Mouse (Mus musculus): ENCODE results near the gene Dnah1.

Dnah1 gene

GRCm38 (mm10) chr14:31323849-31324792, at the start of gene Dnah1:
Dnah1 (minus strand) TSS chr14:31323896.
- ATAC-seq (ENCODE audit: insufficient number of reproducible peaks, low FRiP score, low TSS enrichment) = no peak

- ATAC-seq (ENCODE audit: insufficient number of reproducible peaks, low FRiP score, low TSS enrichment) = no peak
These were observed 45.7 kb upstream of the Dnah1 start for GRCm38 (mm10) chr14:31369377-31369776.

DNA sequence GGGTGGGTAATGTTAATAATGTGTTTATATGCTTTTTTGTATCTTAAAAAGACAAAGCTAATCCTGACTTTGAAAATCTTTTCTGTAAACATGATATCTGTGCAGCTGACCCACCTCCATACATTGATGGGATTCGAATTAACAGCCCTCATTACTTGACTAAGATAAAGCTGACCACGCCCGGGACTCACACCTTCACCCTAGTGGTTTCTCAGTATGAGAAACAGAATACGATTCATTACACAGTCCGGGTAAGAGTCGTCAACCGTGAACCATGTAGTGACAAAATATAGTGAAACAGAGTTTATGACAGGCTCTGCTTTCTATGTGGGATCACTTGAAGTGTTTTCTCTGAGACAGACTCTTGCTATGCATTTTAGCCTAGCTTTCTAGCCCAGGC, 44.3 kb upstream of the Dnah1 start:
- ATAC-seq (ENCODE audit: insufficient number of reproducible peaks, low FRiP score, low TSS enrichment) = no peak

DNA sequence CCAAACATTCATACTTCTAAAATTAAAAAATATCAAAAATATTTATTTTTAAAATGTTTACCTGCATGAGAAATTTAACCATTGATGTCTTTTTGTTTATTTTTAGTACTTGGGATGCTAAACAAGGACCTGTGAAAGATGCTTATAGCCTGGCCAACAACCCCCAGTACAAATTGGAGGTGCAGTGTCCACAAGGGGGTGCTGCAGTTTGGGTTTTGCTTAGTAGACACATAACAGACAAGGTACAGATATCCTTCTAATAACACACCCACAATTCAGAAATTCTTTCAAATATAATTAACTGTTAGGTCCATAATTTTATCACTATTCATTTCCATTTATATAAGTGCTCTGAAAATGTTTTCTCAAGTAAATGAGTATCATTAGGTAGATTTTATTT, 41.7 kb upstream of the Dnah1 start:
- ATAC-seq (ENCODE audit: insufficient number of reproducible peaks, low FRiP score, low TSS enrichment) = no peak

- ATAC-seq (ENCODE audit: insufficient number of reproducible peaks, low FRiP score, low TSS enrichment) = no peak
These were observed 40.9 kb upstream of the Dnah1 start for GRCm38 (mm10) chr14:31364589-31364988.

- no peak for ATAC-seq (ENCODE audit: insufficient number of reproducible peaks, low FRiP score, low TSS enrichment)
These were observed 38.5 kb upstream of the Dnah1 start for GRCm38 (mm10) chr14:31362236-31362635.

DNA sequence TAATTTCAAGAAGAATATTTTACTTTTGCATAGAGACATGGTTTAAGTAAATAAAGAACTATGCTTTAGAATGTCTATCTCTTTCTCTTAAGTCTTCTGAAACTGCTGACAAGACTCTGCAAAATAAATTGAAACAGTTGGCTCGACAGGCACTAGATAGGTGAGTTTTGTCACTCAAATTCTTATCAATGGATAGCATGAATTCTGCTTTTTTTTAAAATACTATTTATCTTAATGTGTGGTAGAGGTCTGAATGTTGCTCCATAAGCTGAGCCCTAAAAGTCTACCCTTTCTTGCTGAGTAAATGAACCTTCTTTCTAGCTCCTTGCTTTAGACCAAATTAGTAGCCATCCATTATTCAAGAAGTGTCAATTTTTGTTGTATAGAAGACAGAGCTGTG, 21.7 kb upstream of the Dnah1 start:
- no peak for ATAC-seq (ENCODE audit: insufficient number of reproducible peaks, low FRiP score, low TSS enrichment)

DNA sequence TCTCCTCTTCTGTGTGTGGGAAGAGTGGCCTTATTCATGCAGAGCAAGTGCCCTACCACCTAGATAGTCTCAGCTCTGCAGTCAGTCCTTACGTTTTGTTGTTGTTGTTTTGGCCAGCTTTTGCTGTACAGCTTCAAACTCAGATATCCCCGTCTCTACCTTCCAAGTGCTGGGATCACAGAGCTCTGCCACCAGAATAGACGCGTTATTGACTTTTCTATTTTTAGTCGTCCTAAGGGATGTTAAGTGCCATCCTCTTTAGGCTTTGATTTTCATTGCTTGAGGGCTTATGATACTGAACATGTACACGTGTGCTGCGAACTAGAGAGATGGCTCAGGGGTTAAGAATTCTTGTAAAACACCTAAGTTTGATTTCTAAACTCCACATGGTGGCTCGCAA, 19.5 kb upstream of the Dnah1 start:
- no peak for ATAC-seq (ENCODE audit: insufficient number of reproducible peaks, low FRiP score, low TSS enrichment)

GRCm38 (mm10) chr14:31337947-31338346, 14.3 kb upstream of the Dnah1 start:
- no peak for ATAC-seq (ENCODE audit: insufficient number of reproducible peaks, low FRiP score, low TSS enrichment)

- no peak for ATAC-seq (ENCODE audit: insufficient number of reproducible peaks, low FRiP score, low TSS enrichment)
These were observed 13.7 kb upstream of the Dnah1 start for GRCm38 (mm10) chr14:31337406-31337805.

DNA sequence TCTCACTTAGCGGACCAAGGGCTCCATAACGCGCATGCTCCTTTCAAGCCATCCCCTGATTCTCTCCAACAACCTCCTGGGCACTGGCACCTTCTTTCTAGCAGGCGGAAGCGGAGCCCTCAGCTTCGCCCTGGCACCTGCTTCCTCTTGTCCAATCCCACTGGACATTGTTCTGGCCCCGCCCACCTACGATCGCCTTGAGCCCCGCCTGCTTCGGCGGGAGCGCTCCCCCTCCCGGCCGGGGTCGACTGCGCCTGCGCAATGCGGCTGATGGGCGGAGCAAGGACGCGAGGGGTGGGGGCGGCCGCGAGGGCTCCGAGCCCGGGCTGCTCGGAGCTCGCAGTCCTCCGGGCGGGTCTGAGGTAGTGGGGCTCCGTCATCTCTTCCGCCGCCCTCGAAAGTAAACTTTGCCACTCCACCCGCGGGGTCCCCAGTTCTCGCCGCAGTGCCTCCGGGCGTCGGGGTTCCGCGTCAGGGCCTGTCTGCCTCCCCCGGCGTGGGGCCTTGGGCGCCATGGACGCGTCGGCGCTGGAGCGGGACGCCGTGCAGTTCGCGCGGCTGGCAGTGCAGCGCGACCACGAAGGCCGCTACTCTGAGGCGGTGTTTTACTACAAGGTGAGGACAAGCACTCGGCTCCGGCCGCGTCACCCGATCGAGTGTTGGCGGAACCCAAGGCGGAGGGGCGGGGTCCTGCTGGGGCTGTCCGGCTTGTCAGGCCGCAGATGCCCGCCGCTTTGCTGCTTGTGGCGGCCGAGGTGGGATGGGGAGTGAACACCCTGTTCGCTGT, 12.9 kb upstream of the Dnah1 start, which contains the start of gene Capn7:
Gene Capn7, plus strand, starts transcription at position 270 of the 787 bp plus-strand sequence.
- peak; percentile 99 for ATAC-seq (ENCODE audit: insufficient number of reproducible peaks, low FRiP score, low TSS enrichment)

DNA sequence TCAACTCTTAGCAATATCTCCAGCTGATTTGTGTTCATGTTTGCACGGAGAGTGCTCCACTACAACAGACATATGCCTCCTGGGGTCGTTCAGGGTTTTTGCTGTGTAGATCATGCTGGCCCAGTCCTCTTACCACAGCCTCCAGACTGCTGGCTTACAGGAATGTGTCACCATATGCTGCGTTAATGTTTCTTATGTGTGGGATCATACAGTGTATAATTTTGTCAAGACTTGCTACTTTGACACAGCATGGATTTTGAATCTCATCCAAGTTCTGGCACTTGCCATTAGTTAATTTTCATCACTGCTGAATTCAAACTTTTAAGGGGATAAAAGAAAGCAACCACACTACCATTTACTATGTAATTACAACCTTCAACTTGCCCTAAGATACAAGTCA, 12.1 kb upstream of the Dnah1 start:
- no peak for ATAC-seq (ENCODE audit: insufficient number of reproducible peaks, low FRiP score, low TSS enrichment)

DNA sequence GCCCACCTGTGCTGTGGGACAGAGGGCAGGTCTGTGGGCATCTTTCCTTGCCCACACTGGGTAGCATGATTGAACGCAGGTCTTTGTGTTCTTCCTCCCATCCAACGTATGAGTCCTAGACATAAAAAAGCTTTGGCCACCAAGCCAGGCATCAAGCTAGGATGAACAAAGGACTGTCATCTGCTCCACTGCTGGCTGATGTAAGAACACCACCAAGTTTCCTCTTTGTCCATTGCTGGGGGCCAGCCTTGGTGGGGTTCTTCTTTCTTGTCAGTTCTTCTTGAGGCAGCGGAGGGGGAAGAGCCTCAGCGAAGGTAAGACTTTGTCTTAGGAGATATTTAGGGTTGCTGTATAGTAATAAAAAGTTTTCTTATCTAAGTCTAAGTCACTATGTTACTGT, 7.3 kb upstream of the Dnah1 start:
- no peak for ATAC-seq (ENCODE audit: insufficient number of reproducible peaks, low FRiP score, low TSS enrichment)

DNA sequence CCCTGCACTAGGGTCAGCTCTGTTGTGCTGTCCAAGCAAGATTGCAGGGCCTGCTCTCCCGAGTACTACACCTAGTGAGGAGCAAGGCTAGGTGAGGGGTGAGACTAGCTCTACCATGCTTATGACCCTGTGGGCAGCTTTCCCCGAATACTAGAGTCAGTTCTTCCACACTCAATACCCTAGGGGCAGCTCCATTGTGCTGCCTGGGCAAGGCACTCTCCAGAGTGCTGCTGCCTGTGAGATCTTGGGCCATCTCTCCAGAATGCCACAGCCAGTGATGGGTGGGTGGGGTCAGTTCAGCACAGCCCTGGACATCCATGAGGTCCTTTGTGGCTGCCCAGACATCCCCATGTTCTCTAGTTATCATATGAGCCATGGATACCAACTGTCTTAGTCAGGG, 6.0 kb upstream of the Dnah1 start:
- no peak for ATAC-seq (ENCODE audit: insufficient number of reproducible peaks, low FRiP score, low TSS enrichment)

DNA sequence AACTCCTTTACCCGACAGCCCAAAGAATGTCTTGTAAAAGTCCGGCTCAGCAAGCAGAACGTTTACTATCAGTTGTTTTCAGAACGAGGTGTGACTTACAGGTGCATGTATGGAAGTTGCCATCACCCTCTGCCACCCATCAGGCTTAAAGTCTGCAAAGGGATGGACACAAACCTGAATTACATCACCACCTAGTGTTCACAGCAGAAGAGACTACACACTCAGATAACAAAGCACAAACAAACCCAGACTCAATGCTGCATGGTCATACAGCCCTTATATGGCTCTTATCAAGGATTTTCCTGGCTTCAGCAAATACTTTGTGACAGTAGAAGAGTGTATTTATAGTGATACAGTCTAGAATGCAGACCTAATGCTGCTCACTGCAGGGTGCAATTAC, 4.0 kb upstream of the Dnah1 start:
- ATAC-seq (ENCODE audit: insufficient number of reproducible peaks, low FRiP score, low TSS enrichment) = no peak

DNA sequence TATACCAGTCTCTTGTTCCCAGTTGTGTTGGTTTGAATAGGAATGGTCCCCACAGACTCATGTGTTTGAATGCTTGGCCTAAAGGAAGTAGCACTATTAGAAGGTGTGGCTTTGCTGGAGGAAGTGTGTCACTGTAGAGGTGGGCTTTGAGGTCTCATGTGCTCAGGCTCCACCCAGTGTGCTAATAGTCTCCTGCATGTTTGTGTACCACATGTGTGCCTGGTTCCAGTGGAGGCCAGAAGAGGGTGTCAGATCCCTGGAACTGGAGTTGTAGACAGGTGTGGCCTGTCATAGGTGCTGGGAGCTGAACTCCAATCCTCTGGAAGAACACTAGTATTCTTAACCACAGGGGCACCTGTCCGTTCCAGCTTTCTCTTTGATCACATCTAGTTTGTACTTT, 3.5 kb upstream of the Dnah1 start:
- ATAC-seq (ENCODE audit: insufficient number of reproducible peaks, low FRiP score, low TSS enrichment) = no peak

DNA sequence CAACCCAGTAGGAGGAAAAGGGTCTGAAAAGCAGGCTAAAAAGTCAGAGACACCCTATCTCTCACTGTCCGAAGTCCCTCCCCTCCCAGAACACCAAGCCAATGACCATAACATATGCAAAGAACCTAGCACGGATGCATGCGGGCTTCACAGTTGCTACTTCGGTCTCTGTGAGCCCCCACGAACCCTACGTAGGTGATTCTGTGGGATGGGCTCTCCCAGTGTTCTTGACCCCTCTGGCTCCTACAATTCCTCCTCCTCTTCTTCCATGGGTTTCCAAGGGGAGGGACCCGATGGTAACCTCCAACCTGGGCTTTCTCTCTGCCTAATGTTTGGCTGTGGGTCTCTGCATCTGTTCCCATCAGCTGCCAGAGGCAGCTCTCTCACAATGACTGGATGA, 3.1 kb upstream of the Dnah1 start:
- ATAC-seq (ENCODE audit: insufficient number of reproducible peaks, low FRiP score, low TSS enrichment) = no peak

- ATAC-seq (ENCODE audit: insufficient number of reproducible peaks, low FRiP score, low TSS enrichment) = no peak
These were observed 1.9 kb upstream of the Dnah1 start for GRCm38 (mm10) chr14:31325551-31325950.

- no peak for ATAC-seq (ENCODE audit: insufficient number of reproducible peaks, low FRiP score, low TSS enrichment)
These were observed 1.2 kb upstream of the Dnah1 start for GRCm38 (mm10) chr14:31324851-31325250.

- ATAC-seq (ENCODE audit: insufficient number of reproducible peaks, low FRiP score, low TSS enrichment) = no peak
These were observed 507 bp downstream of the Dnah1 start for GRCm38 (mm10) chr14:31323189-31323588.

DNA sequence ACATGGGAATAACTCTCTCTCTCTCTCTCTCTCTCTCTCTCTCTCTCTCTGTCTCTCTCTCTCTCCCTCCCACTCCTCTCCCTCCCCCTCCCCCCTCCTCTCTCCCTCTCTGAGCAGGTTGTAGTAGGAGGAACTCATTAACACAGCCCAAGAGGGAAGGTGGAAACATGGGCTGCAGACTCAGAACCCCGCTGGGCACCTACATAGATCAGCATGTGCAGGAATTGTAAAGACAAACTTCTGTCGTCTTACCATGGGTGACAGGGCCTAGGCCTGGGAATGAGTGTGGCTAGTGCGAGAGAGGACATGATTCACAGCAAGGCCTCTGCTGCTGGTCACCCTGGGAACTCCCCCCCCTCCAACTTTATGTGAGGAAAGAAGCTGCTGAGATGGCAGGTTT, 1.5 kb downstream of the Dnah1 start:
- no peak for ATAC-seq (ENCODE audit: insufficient number of reproducible peaks, low FRiP score, low TSS enrichment)
